Mouse (Mus musculus) hindbrain, embryonic 15.5 days (tissue): ENCODE measurements around the gene Ensa. TPM values are rescaled to one million over a fixed set of nuclear protein-coding genes. Genes with fewer than 3 reads are reported as not detected.
"Not testable (repeated sequence)": the region's sequence is repeated elsewhere in the genome, so short reads cannot be mapped to it uniquely, and the experiment has no call there.

Source experiments
- ATAC-seq: fragments of 200-750 bp; cut with Nextera tagmentation; 2 replicates; pipeline ENCODE4 v1.8.0; 2017; ENCODE audit warnings: low read depth, moderate number of reproducible peaks, moderate TSS enrichment; ENCODE audit not compliant: low FRiP score
- H3K27ac ChIP-seq: fragments of 300-500 bp; sonication (generic); replicated peaks from 2 replicates; pipeline ENCODE4 v1.5.1; 2015; ENCODE audit warnings: mild to moderate bottlenecking, inconsistent platforms
- H3K27me3 ChIP-seq: fragments of 300-500 bp; sonication (generic); 2 replicates; pipeline ENCODE4 v1.6.1; 2015; ENCODE audit warnings: control low read depth, inconsistent platforms
- H3K36me3 ChIP-seq: fragments of 300-500 bp; sonication (generic); 2 replicates; pipeline ENCODE4 v1.6.1; 2015; ENCODE audit warnings: control low read depth, inconsistent platforms
- H3K4me1 ChIP-seq: fragments of 300-500 bp; sonication (generic); replicated peaks from 2 replicates; pipeline ENCODE4 v1.6.1; 2015; ENCODE audit warnings: control low read depth, inconsistent platforms
- H3K4me2 ChIP-seq: fragments of 300-500 bp; sonication (generic); 2 replicates; pipeline ENCODE4 v1.6.1; 2015; ENCODE audit warnings: moderate library complexity, mild to moderate bottlenecking, inconsistent platforms
- H3K4me3 ChIP-seq: fragments of 300-500 bp; sonication (generic); 2 replicates; pipeline ENCODE4 v1.5.1; 2015; ENCODE audit warnings: mild to moderate bottlenecking, inconsistent platforms
- H3K9ac ChIP-seq: fragments of 300-500 bp; sonication (generic); 2 replicates; pipeline ENCODE4 v1.6.1; 2015; ENCODE audit warnings: inconsistent platforms
- H3K9me3 ChIP-seq: fragments of 300-500 bp; sonication (generic); 2 replicates; pipeline ENCODE4 v1.6.1; 2016; ENCODE audit warnings: control low read depth, inconsistent platforms
- WGBS: fragments of 180-500 bp; shearing (Covaris S2); methylation state at CpG from one replicate; pipeline ENCODE4 v1.1.7; 2015; 5-methylcytosine and 5-hydroxymethylcytosine counted together
- polyA plus RNA-seq: library from polyadenylated mRNA; unstranded; fragments of >200 nt; fragmentation: Nextera tagmentation; extraction: Ambion mirVana; gene quantifications from 2 replicates; pipeline ENCODE4 v1.2.1, GENCODE M21; 2015

Gene Ensa
- polyA plus RNA-seq, 1 experiment from 2014 or later: 109 TPM

GRCm38 (mm10) chr3:95623991-95624515 is 740 bp upstream of the Ensa start:
- H3K27me3 ChIP-seq, H3K9me3 ChIP-seq, ATAC-seq: not testable (repeated sequence)
- WGBS: 65% methylated on average over 5 of the region's 5 CpGs
- H3K4me1 ChIP-seq: peaks cover 27% of the 10 kb centered on the region
- peaks cover 23% of the 10 kb centered on the region for H3K36me3 ChIP-seq
- H3K9ac ChIP-seq: peak overlapping the region; percentile 45; the same call in 1 of the 2 replicates
- H3K27ac ChIP-seq: peak overlapping the region; percentile 99
- peak overlapping the region; percentile 64 for H3K4me2 ChIP-seq
- peak overlapping the region; percentile 80 for H3K4me3 ChIP-seq

GRCm38 (mm10) chr3:95627763-95628162 is 3.0 kb downstream of the Ensa start:
- Histone ChIP-seq H3K4me3 (no peak overlapping the region), H3K27me3 (no peaks in the 10 kb centered on the region), H3K9me3 (no peaks in the 10 kb centered on the region), H3K9ac (no peak overlapping the region), H3K4me2 (no peak overlapping the region), H3K4me1 (peaks cover 27% of the 10 kb centered on the region), H3K36me3 (peaks cover 51% of the 10 kb centered on the region), H3K27ac (no peak overlapping the region)
- no peak for ATAC-seq
- 87% methylated on average over 5 of the region's 5 CpGs for WGBS

- peaks cover 64% of the 10 kb centered on the region for H3K36me3 ChIP-seq
- ATAC-seq: no peak
- H3K9ac ChIP-seq: no peak overlapping the region
- no peak overlapping the region for H3K4me3 ChIP-seq
- H3K27me3 ChIP-seq: no peaks in the 10 kb centered on the region
- peaks cover 24% of the 10 kb centered on the region for H3K4me1 ChIP-seq
- H3K9me3 ChIP-seq: no peaks in the 10 kb centered on the region
- 79% methylated on average over 4 of the region's 4 CpGs for WGBS
- H3K27ac ChIP-seq: no peak overlapping the region
- H3K4me2 ChIP-seq: no peak overlapping the region
Observed at GRCm38 (mm10) chr3:95629755-95630154, 5.0 kb downstream of the Ensa start.

- no peak overlapping the region for H3K9ac ChIP-seq
- H3K9me3 ChIP-seq: no peaks in the 10 kb centered on the region
- no peaks in the 10 kb centered on the region for H3K27me3 ChIP-seq
- H3K4me3 ChIP-seq: no peak overlapping the region
- ATAC-seq: no peak
- H3K27ac ChIP-seq: no peak overlapping the region
- WGBS: 84% methylated on average over 3 of the region's 3 CpGs
- peaks cover 21% of the 10 kb centered on the region for H3K4me1 ChIP-seq
- peaks cover 72% of the 10 kb centered on the region for H3K36me3 ChIP-seq
- no peak overlapping the region for H3K4me2 ChIP-seq
Observed at GRCm38 (mm10) chr3:95630856-95631255, 6.1 kb downstream of the Ensa start.

GRCm38 (mm10) chr3:95631304-95631703 is 6.5 kb downstream of the Ensa start:
- H3K4me3 ChIP-seq: no peak overlapping the region
- peaks cover 16% of the 10 kb centered on the region for H3K4me1 ChIP-seq
- H3K9me3 ChIP-seq: no peaks in the 10 kb centered on the region
- peaks cover 72% of the 10 kb centered on the region for H3K36me3 ChIP-seq
- ATAC-seq: no peak
- 74% methylated on average over 6 of the region's 6 CpGs for WGBS
- no peak overlapping the region for H3K9ac ChIP-seq
- no peak overlapping the region for H3K4me2 ChIP-seq
- H3K27ac ChIP-seq: no peak overlapping the region
- H3K27me3 ChIP-seq: no peaks in the 10 kb centered on the region

- Histone ChIP-seq H3K27me3 (no peaks in the 10 kb centered on the region), H3K9me3 (no peaks in the 10 kb centered on the region), H3K4me1 (peaks cover 1% of the 10 kb centered on the region), H3K4me2 (no peak overlapping the region), H3K9ac (no peak overlapping the region), H3K36me3 (peaks cover 65% of the 10 kb centered on the region), H3K27ac (no peak overlapping the region), H3K4me3 (no peak overlapping the region)
- 78% methylated on average over 12 of the region's 12 CpGs for WGBS
- ATAC-seq: no peak
Observed at GRCm38 (mm10) chr3:95632648-95633588, 8.1 kb downstream of the Ensa start.

- Histone ChIP-seq H3K4me1 (no peaks in the 10 kb centered on the region), H3K27me3 (no peaks in the 10 kb centered on the region), H3K4me3 (no peak overlapping the region), H3K9me3 (no peaks in the 10 kb centered on the region), H3K4me2 (no peak overlapping the region), H3K36me3 (peaks cover 41% of the 10 kb centered on the region), H3K27ac (no peak overlapping the region), H3K9ac (no peak overlapping the region)
- WGBS: 79% methylated on average over 4 of the region's 4 CpGs
- no peak for ATAC-seq
Observed at GRCm38 (mm10) chr3:95635636-95636035, 10.8 kb downstream of the Ensa start.

GRCm38 (mm10) chr3:95636072-95636471 is 11.3 kb downstream of the Ensa start:
- Histone ChIP-seq H3K9ac (no peak overlapping the region), H3K36me3 (peaks cover 37% of the 10 kb centered on the region), H3K4me1 (no peaks in the 10 kb centered on the region), H3K27me3 (no peaks in the 10 kb centered on the region), H3K27ac (no peak overlapping the region), H3K4me3 (no peak overlapping the region), H3K4me2 (no peak overlapping the region), H3K9me3 (no peaks in the 10 kb centered on the region)
- WGBS: 90% methylated on average over 4 of the region's 4 CpGs
- no peak for ATAC-seq

- 89% methylated on average over 1 of the region's 1 CpGs for WGBS
- ATAC-seq: no peak
- Histone ChIP-seq H3K9ac (no peak overlapping the region), H3K4me2 (no peak overlapping the region), H3K4me1 (no peaks in the 10 kb centered on the region), H3K27me3 (no peaks in the 10 kb centered on the region), H3K36me3 (peaks cover 13% of the 10 kb centered on the region; the same call in 1 of the 2 replicates), H3K4me3 (no peak overlapping the region), H3K9me3 (no peaks in the 10 kb centered on the region), H3K27ac (no peak overlapping the region)
Observed at GRCm38 (mm10) chr3:95639694-95640093, 14.9 kb downstream of the Ensa start.

- no peaks in the 10 kb centered on the region for H3K9me3 ChIP-seq
- WGBS: 88% methylated on average over 7 of the region's 7 CpGs
- no peak overlapping the region for H3K9ac ChIP-seq
- no peak overlapping the region for H3K27ac ChIP-seq
- H3K4me1 ChIP-seq: no peaks in the 10 kb centered on the region
- H3K4me2 ChIP-seq: no peak overlapping the region
- no peak for ATAC-seq
- no peaks in the 10 kb centered on the region for H3K27me3 ChIP-seq
- no peak overlapping the region for H3K4me3 ChIP-seq
- H3K36me3 ChIP-seq: no peaks in the 10 kb centered on the region; the same call in 1 of the 2 replicates
Observed at GRCm38 (mm10) chr3:95643097-95643496, 18.3 kb downstream of the Ensa start.

GRCm38 (mm10) chr3:95645313-95646235 is 20.8 kb downstream of the Ensa start:
- Histone ChIP-seq H3K9me3 (no peaks in the 10 kb centered on the region), H3K9ac (no peak overlapping the region), H3K4me1 (no peaks in the 10 kb centered on the region), H3K4me2 (no peak overlapping the region), H3K27me3 (no peaks in the 10 kb centered on the region), H3K36me3 (no peaks in the 10 kb centered on the region; the same call in 1 of the 2 replicates), H3K27ac (no peak overlapping the region), H3K4me3 (no peak overlapping the region)
- ATAC-seq: no peak
- 75% methylated on average over 10 of the region's 10 CpGs for WGBS

- Histone ChIP-seq H3K27ac (no peak overlapping the region), H3K36me3 (no peaks in the 10 kb centered on the region), H3K4me1 (no peaks in the 10 kb centered on the region), H3K9me3 (no peaks in the 10 kb centered on the region), H3K27me3 (no peaks in the 10 kb centered on the region), H3K4me2 (no peak overlapping the region), H3K9ac (no peak overlapping the region), H3K4me3 (no peak overlapping the region)
- ATAC-seq: no peak
- 96% methylated on average over 5 of the region's 5 CpGs for WGBS
Observed at GRCm38 (mm10) chr3:95648016-95648415, 23.2 kb downstream of the Ensa start.
